Mouse (Mus musculus) skeletal muscle tissue, adult 2 months (tissue): ENCODE data around the gene Olfr186.
"Not testable (repeated sequence)": the region's sequence is repeated elsewhere in the genome, so short reads cannot be mapped to it uniquely, and the experiment has no call there.

Source experiments
- DNase-seq: peaks from one replicate; pipeline ENCODE4 v3.0.0-alpha.2; 2012; ENCODE audit warnings: low read depth, low spot score

Olfr186 gene

DNA sequence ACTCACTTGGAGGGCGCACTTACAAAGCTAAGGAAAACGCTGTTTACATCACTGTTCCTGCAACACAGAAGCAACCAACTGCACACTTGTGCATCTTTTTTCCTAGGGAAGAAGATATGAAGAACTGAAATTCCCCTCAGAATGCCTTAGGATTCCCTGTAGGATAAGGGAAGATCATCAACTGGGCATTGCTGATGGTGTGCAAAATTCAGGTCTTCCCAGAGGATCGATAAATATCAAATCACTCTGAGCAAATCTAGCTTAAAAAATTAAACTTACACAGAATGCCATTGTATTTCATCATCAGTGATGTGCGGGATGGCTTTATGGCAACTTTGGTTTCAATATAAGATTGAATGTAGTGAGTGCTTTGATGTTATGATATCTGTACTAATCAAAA is at the start of gene Olfr186:
Gene Olfr186, minus strand, starts transcription at position 101 of the 400 bp plus-strand sequence.
- no peak for DNase-seq

DNA sequence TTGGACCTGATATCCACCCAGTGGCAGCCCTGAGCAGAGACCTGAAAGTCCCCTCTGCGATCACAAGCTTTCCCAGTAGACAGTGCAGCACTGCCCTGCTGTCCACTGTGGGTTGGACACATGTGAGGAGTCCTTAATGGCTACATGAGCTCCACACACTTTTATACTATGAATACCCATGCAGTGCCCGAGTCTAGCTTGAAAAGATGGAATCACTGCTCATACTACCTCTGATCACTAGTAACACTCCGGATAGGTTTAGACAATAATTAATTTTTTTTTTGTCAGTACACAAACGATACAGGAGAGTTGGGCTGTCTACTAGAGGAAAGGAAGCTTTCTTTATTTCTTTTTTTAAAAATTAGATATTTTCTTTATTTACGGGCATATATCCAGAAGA is 47.8 kb upstream of the Olfr186 start, which contains the start of gene Olfr190:
Gene Olfr190, minus strand, starts transcription at position 101 of the 400 bp plus-strand sequence.
- DNase-seq = no peak

- DNase-seq = no peak
Observed at GRCm38 (mm10) chr16:59073520-59073919, 43.4 kb upstream of the Olfr186 start.

GRCm38 (mm10) chr16:59071755-59072154 is 41.7 kb upstream of the Olfr186 start:
- DNase-seq = no peak

DNA sequence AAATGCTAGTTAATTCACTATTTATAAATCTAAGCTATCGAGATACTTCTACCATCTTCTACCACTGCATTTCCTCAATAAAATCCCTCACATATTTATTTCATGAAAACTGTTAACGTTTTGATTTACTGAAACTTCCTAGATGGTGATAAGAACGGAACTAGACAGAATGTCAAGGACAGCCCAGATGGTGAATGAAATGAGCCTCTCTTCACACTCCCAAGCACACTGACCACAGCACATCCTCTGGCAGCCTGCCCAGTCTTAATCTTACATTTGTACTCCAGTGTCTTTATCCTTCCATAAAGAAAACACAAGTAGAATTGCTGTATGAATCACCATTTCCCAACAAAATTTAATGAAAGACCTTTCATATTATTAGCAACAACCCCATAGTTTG is 32.3 kb upstream of the Olfr186 start:
- not testable (repeated sequence) for DNase-seq

DNA sequence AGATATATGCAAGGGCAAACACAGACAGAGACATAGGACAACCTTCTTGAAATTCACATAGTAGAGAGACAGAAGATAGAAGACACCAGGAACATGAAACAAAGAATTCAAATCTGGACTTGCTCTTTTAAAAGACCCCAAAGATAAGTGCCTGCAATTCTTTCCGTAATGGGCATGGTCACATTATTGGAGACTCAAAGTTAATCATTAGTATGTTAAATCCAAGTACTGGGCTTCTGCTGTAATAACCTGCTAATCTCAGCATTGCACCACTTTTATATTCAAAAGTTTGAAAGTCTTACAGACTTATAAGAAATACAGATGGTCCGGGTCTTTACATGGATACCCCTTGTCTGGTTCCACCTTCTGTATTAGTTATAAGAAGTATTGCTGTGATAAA is 19.2 kb upstream of the Olfr186 start:
- DNase-seq = not testable (repeated sequence)

- DNase-seq = no peak
Observed at GRCm38 (mm10) chr16:59048860-59049259, 18.8 kb upstream of the Olfr186 start.

DNA sequence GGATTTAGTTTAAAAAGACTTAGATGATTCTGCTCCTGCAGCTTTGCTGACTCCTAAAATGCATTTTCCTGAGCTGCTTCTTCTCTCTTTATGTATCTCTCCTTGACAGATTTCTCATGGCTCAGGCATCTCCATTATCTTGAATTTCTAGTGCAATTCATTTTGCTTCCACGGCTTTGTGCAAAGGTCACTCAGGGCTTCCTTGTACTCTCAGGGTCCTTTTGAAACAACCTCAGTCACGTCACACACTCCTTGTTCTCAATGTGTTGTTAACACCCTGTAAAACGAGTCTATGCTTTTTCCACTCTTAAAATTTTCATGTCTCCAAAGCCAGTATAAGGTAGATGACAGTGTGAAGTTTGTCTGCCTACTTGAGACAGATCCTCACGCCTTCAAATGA is 17.5 kb upstream of the Olfr186 start:
- DNase-seq = no peak

GRCm38 (mm10) chr16:59045835-59046234 is 15.7 kb upstream of the Olfr186 start:
- DNase-seq = no peak

- DNase-seq = no peak
Observed at GRCm38 (mm10) chr16:59039710-59040109, 9.6 kb upstream of the Olfr186 start, which contains the start of gene Olfr187. TSS of gene Olfr187 (minus strand) at chr16:59039767.

- no peak for DNase-seq
Observed at GRCm38 (mm10) chr16:59013357-59014018, 16.6 kb downstream of the Olfr186 start.

- no peak for DNase-seq
Observed at GRCm38 (mm10) chr16:59007146-59007545, 22.9 kb downstream of the Olfr186 start.

GRCm38 (mm10) chr16:58995057-58995456 is 35.0 kb downstream of the Olfr186 start, which contains the start of gene Olfr183:
TSS of gene Olfr183 (plus strand) at chr16:58995357.
- no peak for DNase-seq
